Mouse (Mus musculus) stomach, postnatal 0 days (tissue): ENCODE results near the gene Meis2. TPM values are rescaled to one million over a fixed set of nuclear protein-coding genes. Genes with fewer than 3 reads are reported as not detected.

Source experiments
- ATAC-seq: fragments of 200-750 bp; cut with Nextera tagmentation; 2 replicates; pipeline ENCODE4 v1.8.0; 2017; ENCODE audit not compliant: low FRiP score, low TSS enrichment
- DNase-seq: peaks from one replicate; pipeline ENCODE4 v3.0.0-alpha.2; 2016; ENCODE audit warnings: low spot score
- H3K27ac ChIP-seq: fragments of 300-500 bp; sonication (generic); replicated peaks from 2 replicates; pipeline ENCODE4 v1.5.1; 2014; ENCODE audit warnings: mild to moderate bottlenecking, control low read depth
- H3K27me3 ChIP-seq: fragments of 300-500 bp; sonication (generic); 2 replicates; pipeline ENCODE4 v1.6.1; 2014; ENCODE audit warnings: low read length; ENCODE audit not compliant: control insufficient read depth, insufficient read depth
- H3K36me3 ChIP-seq: fragments of 300-500 bp; sonication (generic); 2 replicates; pipeline ENCODE4 v1.6.1; 2014; ENCODE audit warnings: low read length, mixed read lengths; ENCODE audit not compliant: control insufficient read depth, insufficient read depth
- H3K4me1 ChIP-seq: fragments of 300-500 bp; sonication (generic); replicated peaks from 2 replicates; pipeline ENCODE4 v1.6.1; 2014; ENCODE audit warnings: antibody characterized with exemption; ENCODE audit not compliant: control insufficient read depth, insufficient read depth
- H3K4me2 ChIP-seq: fragments of 300-500 bp; sonication (generic); replicated peaks from 2 replicates; pipeline ENCODE4 v1.6.1; 2014; ENCODE audit warnings: low read depth, mild to moderate bottlenecking, control low read depth, moderate library complexity
- H3K4me3 ChIP-seq: fragments of 300-500 bp; sonication (generic); 2 replicates; pipeline ENCODE4 v1.5.1; 2014; ENCODE audit warnings: low read depth, low read length, control low read depth
- H3K9ac ChIP-seq: fragments of 300-500 bp; sonication (generic); 2 replicates; pipeline ENCODE4 v1.6.1; 2014; ENCODE audit warnings: mild to moderate bottlenecking, low read length, control low read depth, mixed read lengths
- H3K9me3 ChIP-seq: fragments of 300-500 bp; sonication (generic); 2 replicates; pipeline ENCODE4 v1.6.1; 2016; ENCODE audit warnings: low read length; ENCODE audit not compliant: control insufficient read depth
- CTCF ChIP-seq: IDR thresholded peaks from 2 replicates; pipeline ENCODE4 v1.5.1; 2016; ENCODE audit warnings: antibody characterized with exemption, low read depth, mild to moderate bottlenecking, moderate library complexity
- EP300 ChIP-seq: optimal IDR thresholded peaks from 2 replicates; pipeline ENCODE3; 2016; ENCODE audit warnings: antibody characterized with exemption
- WGBS: fragments of 180-500 bp; shearing (Covaris S2); extraction: QIAGEN DNeasy Blood & Tissue Kit; methylation state at CpG from one replicate; pipeline ENCODE4 v1.1.7; 2014; 5-methylcytosine and 5-hydroxymethylcytosine counted together
- polyA plus RNA-seq: library from polyadenylated mRNA; unstranded; fragments of >200 nt; fragmentation: Nextera tagmentation; extraction: Ambion mirVana; gene quantifications from 2 replicates; pipeline ENCODE4 v1.2.1, GENCODE M21; 2015

Gene Meis2
- polyA plus RNA-seq, 1 experiment from 2014 or later = 17.7 TPM

DNA sequence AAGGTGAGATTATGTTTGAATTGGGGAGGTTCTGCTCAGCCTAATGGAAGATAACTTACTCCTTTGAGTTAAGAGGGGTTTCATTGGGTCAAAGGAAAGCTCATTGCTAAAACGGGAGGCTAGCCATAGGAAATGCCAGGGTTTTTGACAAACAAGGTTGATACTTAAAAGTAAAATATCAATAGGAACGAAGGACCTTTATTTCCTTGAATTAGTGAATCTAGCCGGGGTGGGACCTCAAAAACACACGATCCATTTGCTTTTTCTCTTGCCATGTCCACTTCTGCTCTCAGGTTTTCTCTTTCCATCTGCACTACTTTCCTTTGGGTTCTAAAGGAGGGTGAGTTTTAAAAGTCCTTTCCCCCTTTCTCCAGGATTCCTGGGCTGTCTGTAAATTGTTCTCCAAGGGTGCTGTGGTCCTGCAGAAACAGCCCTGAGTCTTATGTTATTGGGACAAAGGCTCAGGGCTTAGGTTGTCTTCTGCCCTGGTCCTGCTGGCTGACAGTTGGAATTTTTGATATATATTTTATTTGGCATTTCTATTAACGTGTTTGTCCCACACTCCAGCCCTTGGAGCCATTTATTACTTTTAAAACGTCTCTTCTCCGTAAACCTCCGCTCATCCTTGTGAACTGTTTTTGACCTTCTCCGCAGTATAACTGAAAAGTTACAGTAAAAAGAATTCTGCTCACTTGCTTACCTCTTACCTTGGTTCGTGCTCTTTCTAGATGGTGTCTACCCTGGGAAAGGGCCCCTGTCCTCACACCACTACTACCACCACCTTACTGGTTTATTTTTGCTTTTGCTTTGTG, 5.2 kb upstream of the Meis2 start:
- 38% methylated on average over 10 of the region's 10 CpGs for WGBS
- no peak for ATAC-seq
- Histone ChIP-seq H3K9me3 (no peaks in the 10 kb centered on the region), H3K4me2 (peak overlapping the region; percentile 80), H3K36me3 (no peaks in the 10 kb centered on the region), H3K9ac (peak overlapping the region; percentile 52), H3K4me3 (peak overlapping the region; percentile 70), H3K4me1 (no peaks in the 10 kb centered on the region), H3K27me3 (no peaks in the 10 kb centered on the region), H3K27ac (peak overlapping the region; percentile 74)
- no peak for DNase-seq
- TF ChIP-seq EP300 (no peak), CTCF (no peak)

GRCm38 (mm10) chr2:116069451-116070225, 4.0 kb upstream of the Meis2 start:
- Histone ChIP-seq H3K4me1 (no peaks in the 10 kb centered on the region), H3K4me2 (peak overlapping the region; percentile 80), H3K27ac (peak overlapping the region; percentile 37), H3K27me3 (no peaks in the 10 kb centered on the region), H3K9ac (peak overlapping the region; percentile 56), H3K9me3 (no peaks in the 10 kb centered on the region), H3K36me3 (no peaks in the 10 kb centered on the region), H3K4me3 (peak overlapping the region; percentile 70)
- ATAC-seq (no peak), DNase-seq (no peak)
- TF ChIP-seq CTCF (no peak), EP300 (no peak)
- 40% methylated on average over 8 of the region's 8 CpGs for WGBS

DNA sequence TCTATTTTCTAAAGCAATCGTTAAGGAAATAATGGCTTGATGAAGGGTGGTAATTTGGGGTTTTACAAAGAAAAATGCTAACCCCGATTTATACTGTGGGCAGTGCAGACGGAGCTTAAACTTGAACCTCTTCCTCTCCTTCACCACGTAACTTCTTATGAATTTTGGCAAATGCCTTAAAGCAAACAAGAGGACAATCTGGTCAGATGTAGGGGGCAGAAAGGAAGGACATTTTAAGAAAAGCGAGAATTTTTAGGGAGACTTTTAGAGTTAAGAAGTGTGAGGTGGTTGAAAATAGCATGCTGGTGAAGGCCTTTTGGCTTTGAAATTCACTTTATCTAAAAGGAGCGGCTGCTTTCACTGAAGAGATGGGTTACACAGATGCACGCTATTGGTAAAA, 3.3 kb upstream of the Meis2 start:
- 45% methylated on average over 7 of the region's 7 CpGs for WGBS
- H3K36me3 ChIP-seq = no peaks in the 10 kb centered on the region
- H3K4me2 ChIP-seq = peak overlapping the region; percentile 80
- H3K9ac ChIP-seq = peak overlapping the region; percentile 56
- H3K4me3 ChIP-seq = peak overlapping the region; percentile 70
- DNase-seq (no peak), ATAC-seq (no peak)
- peak overlapping the region; percentile 37 for H3K27ac ChIP-seq
- no peaks in the 10 kb centered on the region for H3K4me1 ChIP-seq
- no peaks in the 10 kb centered on the region for H3K27me3 ChIP-seq
- H3K9me3 ChIP-seq = no peaks in the 10 kb centered on the region
- TF ChIP-seq CTCF (no peak), EP300 (no peak)

DNA sequence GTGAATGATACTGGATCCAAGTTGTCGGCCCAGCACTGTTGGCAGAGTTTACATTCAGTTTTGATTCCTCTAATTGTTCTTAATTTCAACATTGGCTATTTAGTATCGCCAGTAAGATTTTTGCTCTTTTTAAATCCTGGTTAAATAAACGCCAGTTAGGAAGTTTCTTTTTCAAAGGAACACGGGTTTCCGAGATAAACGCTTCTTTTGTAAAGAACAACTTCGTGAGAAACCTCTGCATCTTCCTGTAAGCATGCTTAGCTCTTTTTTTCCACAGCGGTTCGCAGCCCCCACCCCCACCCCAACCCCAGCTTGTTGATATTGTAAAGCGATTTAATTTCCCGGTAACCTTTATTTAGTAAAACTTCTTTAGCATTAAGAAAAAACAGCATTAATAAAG, 2.8 kb upstream of the Meis2 start:
- no peaks in the 10 kb centered on the region for H3K4me1 ChIP-seq
- TF ChIP-seq CTCF (no peak), EP300 (no peak)
- ATAC-seq (no peak), DNase-seq (no peak)
- H3K9me3 ChIP-seq = no peaks in the 10 kb centered on the region
- H3K36me3 ChIP-seq = no peaks in the 10 kb centered on the region
- no peaks in the 10 kb centered on the region for H3K27me3 ChIP-seq
- peak overlapping the region; percentile 80 for H3K4me2 ChIP-seq
- peak overlapping the region; percentile 91 for H3K27ac ChIP-seq
- WGBS = 25% methylated on average over 11 of the region's 11 CpGs
- H3K9ac ChIP-seq = peak overlapping the region; percentile 56
- peak overlapping the region; percentile 70 for H3K4me3 ChIP-seq

DNA sequence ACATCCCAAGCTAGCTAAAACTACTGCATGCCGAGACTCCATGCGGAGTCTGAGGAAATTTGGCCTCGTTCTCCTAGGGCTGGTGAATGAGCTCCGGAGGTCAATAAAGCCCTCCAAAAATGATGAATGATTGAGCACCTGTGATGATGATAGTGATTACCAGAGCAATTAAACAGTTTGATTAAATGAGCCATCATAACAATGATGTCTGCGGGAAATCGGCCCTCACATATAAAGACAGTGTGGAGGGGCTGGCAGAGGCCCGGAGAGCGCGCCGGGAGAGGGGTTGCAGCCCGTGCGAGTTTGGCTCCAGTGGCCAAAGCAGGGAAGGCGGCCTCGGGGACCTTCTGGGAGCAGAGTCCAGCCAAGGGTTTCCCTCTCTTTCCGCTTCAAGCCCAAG, 2.1 kb upstream of the Meis2 start:
- DNase-seq (peak; percentile 40), ATAC-seq (no peak)
- Histone ChIP-seq H3K27ac (peak overlapping the region; percentile 91), H3K9me3 (no peaks in the 10 kb centered on the region), H3K27me3 (no peaks in the 10 kb centered on the region), H3K4me2 (peak overlapping the region; percentile 80), H3K4me1 (no peaks in the 10 kb centered on the region), H3K36me3 (no peaks in the 10 kb centered on the region), H3K4me3 (peak overlapping the region; percentile 70), H3K9ac (peak overlapping the region; percentile 56)
- TF ChIP-seq CTCF (no peak), EP300 (no peak)
- 8% methylated on average over 15 of the region's 15 CpGs for WGBS

DNA sequence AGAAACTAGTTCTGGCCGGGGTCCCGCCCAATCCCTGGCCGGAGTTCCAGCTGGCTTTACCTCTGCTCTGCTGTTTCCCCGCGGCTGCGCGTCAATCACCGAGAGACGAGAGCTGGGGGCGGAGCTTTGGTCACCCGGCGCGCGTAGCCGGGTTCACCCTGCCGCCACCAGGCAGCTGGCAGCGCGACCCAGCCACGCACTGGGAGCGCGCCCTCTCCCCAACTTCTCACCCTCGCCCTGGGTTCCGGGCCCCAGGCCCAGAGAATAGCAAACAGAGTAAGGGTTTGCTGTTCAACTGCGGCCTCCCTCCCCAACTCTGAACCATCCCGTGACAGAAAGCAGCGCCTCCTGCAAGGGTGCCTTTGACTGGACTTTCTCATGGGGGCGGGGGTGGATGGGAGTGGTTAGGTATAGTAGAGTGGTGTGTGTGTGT, 1.4 kb upstream of the Meis2 start:
- DNase-seq (peak; percentile 94), ATAC-seq (peak; percentile 82)
- Histone ChIP-seq H3K4me2 (peak overlapping the region; percentile 80), H3K9ac (peak overlapping the region; percentile 75), H3K4me1 (no peaks in the 10 kb centered on the region), H3K27me3 (no peaks in the 10 kb centered on the region), H3K27ac (peak overlapping the region; percentile 95), H3K4me3 (peak overlapping the region; percentile 70), H3K36me3 (no peaks in the 10 kb centered on the region), H3K9me3 (no peaks in the 10 kb centered on the region)
- TF ChIP-seq CTCF (peak; percentile 34), EP300 (no peak)
- WGBS = under 1% methylated on average over 27 of the region's 27 CpGs
